Mouse (Mus musculus): ENCODE data around the gene Ttll11. TPM values are rescaled to one million over a fixed set of nuclear protein-coding genes. Genes with fewer than 3 reads are reported as not detected.

Gene Ttll11
- total RNA-seq, 2 experiments from 2014 or later: 0.04 TPM; not detected in 1

- peak; percentile 36 for ATAC-seq (replicated peaks; ENCODE audit: poor library complexity)
Measured at GRCm38 (mm10) chr2:35832742-35833425, 146.8 kb downstream of the Ttll11 start.

DNA sequence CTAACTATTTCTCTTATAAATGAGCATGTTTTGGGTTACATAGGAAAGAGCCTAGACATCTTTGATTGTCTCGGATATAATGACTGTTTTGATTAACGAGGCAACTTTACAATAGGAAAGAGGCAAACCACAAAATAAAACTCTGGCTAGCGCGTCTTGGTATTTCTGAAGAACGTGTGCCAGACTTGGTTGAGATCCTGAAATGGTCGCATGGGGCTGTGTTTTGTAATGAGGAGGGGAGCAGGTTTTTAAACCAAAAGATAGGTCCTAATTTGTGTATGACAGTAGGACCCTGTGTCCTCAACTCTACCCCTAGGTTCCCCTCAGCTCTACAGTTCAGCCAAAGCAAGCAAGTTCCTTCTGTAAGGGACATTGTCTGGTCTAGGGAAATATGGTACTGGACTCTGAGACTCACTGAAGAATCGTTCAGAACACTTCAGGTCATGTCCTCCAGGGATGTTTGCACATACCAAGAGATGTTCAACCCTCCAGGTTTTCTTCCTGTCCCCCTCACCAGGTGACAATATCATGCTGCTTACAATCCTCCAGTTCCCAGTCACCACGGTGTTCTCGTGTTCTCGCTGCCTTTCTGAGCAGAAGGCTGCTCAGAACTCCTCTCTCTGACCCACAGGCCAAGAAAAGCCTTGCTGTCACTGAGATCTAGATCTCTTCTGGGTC is 147.7 kb downstream of the Ttll11 start:
- ATAC-seq (replicated peaks; ENCODE audit: poor library complexity): no peak

GRCm38 (mm10) chr2:35830966-35831903 is 148.5 kb downstream of the Ttll11 start:
- ATAC-seq (replicated peaks; ENCODE audit: poor library complexity): peak; percentile 81

DNA sequence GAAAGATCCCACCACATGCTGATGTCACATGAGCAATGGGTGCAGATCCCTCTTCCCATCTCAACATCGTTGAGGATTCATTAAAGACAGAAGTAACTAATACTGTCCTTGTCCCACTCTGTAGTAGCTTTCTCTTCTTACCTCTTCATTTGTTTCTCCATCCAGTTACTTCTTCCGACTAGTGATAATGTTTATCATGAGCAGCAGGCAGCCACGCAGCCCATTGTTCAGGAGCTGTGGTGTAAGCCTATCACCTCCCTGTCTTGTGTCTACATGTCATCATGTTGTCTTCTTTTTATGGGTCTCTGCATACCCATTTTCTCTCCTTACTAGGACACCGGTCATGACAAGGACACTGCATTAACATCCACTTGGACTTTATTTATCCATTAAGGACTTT is 150.6 kb downstream of the Ttll11 start:
- peak; percentile 20 for ATAC-seq (replicated peaks; ENCODE audit: poor library complexity)

GRCm38 (mm10) chr2:35827886-35828285 is 151.8 kb downstream of the Ttll11 start:
- ATAC-seq (replicated peaks; ENCODE audit: poor library complexity): no peak

DNA sequence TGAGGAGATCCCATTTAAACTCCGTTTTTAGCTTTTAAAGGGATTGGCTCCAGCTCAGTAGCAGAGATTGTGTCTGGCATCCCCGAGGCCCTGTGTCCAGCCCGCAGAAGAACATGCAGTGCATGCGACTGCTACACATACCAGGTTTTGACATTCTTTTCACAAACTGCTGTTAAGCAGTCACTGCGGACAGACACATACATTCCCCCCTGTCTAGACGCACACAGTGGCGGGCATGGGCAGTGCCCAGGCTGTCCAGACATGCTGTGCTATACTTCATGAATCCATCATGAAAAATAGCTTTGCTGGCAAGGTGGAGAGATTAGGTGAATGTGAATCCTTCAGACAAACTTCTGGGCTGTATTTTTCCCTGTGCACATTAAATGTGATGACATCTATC is 154.6 kb downstream of the Ttll11 start:
- ATAC-seq (replicated peaks; ENCODE audit: poor library complexity): no peak

GRCm38 (mm10) chr2:35823589-35823988 is 156.1 kb downstream of the Ttll11 start:
- no peak for ATAC-seq (replicated peaks; ENCODE audit: poor library complexity)

GRCm38 (mm10) chr2:35818883-35819282 is 160.8 kb downstream of the Ttll11 start:
- ATAC-seq (replicated peaks; ENCODE audit: poor library complexity): peak; percentile 57

- no peak for ATAC-seq (replicated peaks; ENCODE audit: poor library complexity)
Measured at GRCm38 (mm10) chr2:35816056-35816661, 163.6 kb downstream of the Ttll11 start.

DNA sequence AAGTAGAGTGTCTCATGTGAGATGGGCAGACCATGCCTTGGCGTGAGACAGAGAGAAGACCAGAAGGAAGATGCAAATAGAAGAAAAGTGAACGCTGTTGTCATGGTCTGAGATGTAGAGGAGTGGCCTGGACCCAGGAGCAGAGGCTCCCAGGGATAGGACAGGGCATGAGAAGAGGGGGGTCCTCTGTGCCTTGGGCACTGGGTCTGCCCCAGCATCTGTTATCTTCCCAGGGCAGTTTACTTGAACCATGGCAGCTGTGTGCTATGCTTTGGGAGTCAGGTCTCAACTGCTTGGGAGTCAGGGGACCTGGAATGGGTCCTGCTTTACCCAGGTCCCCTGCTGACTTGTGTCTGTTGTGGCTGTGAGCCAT is 167.2 kb downstream of the Ttll11 start:
- ATAC-seq (replicated peaks; ENCODE audit: poor library complexity): no peak

GRCm38 (mm10) chr2:35811801-35812560 is 167.7 kb downstream of the Ttll11 start:
- ATAC-seq (replicated peaks; ENCODE audit: poor library complexity): no peak

- no peak for ATAC-seq (replicated peaks; ENCODE audit: poor library complexity)
Measured at GRCm38 (mm10) chr2:35810027-35810426, 169.7 kb downstream of the Ttll11 start.

GRCm38 (mm10) chr2:35809141-35809540 is 170.6 kb downstream of the Ttll11 start:
- 0 out of 2 replicates have a peak, but pooled peaks have one; percentile 9 for ATAC-seq (replicated peaks; ENCODE audit: poor library complexity)

DNA sequence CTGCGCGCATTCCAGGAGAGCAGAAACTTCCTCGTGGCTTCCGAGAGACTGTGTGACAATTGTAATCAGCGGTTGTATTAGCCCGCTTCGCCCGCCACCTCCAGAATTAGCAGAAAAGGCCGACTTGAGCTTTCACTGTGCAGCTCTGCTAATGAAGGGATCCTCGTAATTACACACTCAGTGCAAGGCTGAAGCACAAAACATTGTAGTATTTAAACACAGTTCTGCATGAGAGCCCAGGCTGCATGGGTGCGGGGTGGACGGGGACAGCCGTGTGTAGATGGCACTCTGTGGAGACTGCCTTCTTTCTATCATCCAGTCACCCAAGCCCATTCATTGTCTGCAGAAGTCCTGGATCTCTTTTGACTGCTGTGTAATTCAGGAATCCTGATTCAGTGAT is 173.8 kb downstream of the Ttll11 start:
- no peak for ATAC-seq (replicated peaks; ENCODE audit: poor library complexity)

DNA sequence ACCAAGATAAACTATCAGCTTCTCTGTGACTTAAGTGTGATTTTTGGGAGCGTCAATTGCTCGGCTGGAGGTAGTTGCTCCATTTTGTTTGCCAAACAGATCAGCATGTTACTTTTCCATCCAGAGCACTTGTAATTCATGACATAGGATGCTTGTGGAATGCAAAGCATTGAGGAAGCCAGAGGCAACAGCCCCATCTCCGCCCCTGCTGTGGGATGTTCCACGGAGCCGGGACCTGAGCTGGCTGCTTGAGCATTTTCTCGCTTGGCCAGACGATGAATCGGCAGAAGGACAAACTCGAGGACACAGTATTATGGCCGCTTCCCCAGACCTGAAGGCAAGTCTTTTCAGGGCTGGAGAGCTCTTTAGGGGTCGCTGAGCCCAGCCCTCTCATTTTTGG is 176.6 kb downstream of the Ttll11 start:
- ATAC-seq (replicated peaks; ENCODE audit: poor library complexity): no peak

- no peak for ATAC-seq (replicated peaks; ENCODE audit: poor library complexity)
Measured at GRCm38 (mm10) chr2:35801759-35802158, 178.0 kb downstream of the Ttll11 start.

DNA sequence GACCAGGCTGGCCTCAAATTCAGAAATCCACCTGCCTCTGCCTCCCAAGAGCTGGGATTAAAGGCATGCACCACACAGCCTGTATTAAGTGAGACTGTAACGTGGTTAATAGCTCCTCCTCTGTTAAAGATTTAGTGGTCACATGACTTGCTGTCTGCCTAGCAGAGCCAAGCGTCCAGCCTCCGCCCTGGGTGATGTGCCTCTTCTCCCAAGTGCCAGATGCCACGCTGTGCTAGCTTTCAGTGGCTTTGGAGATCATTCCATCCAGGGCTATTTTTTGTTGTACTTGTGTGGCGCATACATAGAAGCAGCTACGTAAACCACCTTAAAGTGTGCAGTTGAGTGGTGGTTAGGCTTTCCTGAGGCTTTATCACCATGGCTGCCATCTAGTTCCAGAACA is 180.6 kb downstream of the Ttll11 start:
- ATAC-seq (replicated peaks; ENCODE audit: poor library complexity): no peak

DNA sequence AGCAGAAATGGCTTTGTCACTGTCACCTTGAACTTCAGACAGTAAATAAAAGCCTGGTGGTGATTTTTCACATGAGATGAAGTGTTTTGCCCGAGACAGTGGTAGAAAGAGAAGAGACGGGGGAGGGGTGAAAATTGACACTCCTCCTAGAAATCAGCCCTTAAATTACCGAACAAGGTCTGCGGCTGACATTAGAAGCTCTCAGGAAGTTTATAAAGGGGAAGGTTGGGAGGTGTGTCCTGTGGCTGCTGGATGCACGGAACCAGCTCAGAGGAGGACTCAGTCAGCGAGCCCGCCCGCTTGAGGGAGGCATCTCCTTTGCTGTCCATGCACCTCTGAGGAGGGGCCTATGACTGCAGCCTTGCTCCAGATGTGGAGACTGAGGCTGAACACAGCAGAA is 181.7 kb downstream of the Ttll11 start:
- 0 out of 2 replicates have a peak, but pooled peaks have one; percentile 29 for ATAC-seq (replicated peaks; ENCODE audit: poor library complexity)

- no peak for ATAC-seq (replicated peaks; ENCODE audit: poor library complexity)
Measured at GRCm38 (mm10) chr2:35789362-35790326, 190.1 kb downstream of the Ttll11 start.
